Mouse (Mus musculus): ENCODE data around the gene Plxna3. TPM values are rescaled to one million over a fixed set of nuclear protein-coding genes. Genes with fewer than 3 reads are reported as not detected.
"Not testable (repeated sequence)": the region's sequence is repeated elsewhere in the genome, so short reads cannot be mapped to it uniquely, and the experiment has no call there.

Plxna3 gene
- polyA plus RNA-seq, 1 experiment: 1.3 TPM

DNA sequence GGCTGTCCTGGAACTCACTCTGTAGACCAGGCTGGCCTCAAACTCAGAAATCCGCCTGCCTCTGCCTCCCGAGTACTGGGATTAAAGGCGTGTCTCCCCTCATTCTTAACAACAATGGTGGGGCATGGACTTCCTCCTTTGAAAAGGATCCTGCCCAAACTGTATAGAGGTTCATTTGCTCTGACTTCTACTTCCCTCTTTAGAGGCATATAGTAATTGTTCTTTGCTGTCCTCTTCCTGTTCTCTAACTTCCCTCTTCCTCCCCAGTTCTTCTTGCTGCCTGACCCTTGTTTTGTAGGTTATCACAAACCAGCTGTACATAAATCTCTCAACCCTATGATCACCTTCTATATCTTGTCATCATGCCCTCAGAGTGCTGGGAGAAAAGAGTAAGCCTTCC, 29.1 kb upstream of the Plxna3 start:
- 0 out of 2 replicates have a peak, but pooled peaks cover 3% of the 10 kb centered on the region for H3K9me3 ChIP-seq
- peaks cover 20% of the 10 kb centered on the region; the same call in 1 of the 2 replicates for H3K4me1 ChIP-seq
- peaks cover 62% of the 10 kb centered on the region for H3K36me3 ChIP-seq (replicated peaks; ENCODE audit: low read length)
- H3K27me3 ChIP-seq (replicated peaks): peaks cover 23% of the 10 kb centered on the region
- no peak overlapping the region for H3K4me3 ChIP-seq (replicated peaks)
- TF ChIP-seq GATA1 (IDR thresholded peaks at IDR 0.05; ENCODE audit: borderline replicate concordance, low read length) (no peak), FLI1 (IDR thresholded peaks at IDR 0.05; ENCODE audit: low read length) (no peak)

DNA sequence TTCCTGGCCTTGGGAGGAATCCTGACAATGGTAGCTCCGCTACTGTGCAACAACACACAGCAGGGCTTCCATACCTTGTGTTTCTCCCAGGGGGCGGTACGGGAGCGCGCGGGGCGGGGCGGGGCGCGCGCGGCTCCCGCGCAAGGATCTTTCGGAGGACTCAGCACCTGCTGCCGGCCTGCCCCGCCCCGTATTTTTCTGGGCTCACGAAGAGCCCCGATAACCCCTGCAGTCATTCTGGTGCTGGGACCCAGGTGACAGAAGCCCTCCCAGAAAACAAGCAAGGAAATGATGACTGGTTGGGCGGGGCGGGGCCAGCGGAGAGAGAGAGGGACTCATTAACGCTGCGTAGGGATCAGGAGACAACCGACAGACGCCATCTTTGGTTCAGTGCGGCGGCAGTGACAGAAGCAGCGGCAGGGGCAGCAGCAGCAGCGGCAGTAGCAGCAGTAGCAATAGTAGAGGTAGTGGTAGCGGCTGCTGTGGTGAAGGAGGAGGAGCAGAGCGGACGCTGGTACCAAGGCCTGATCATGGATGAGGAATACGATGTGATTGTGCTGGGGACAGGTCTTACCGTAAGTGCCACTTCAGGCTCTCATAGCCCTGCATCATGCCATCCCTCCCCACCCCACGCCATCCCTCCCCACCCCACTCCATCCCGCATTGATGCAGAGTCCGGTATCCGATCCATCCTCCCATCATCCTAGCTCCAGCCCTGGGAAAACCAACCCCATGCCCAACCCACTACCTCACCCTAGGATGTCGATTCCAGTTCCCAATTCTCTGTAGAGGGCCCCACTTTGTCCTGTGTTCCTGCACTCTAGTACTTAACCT, 23.8 kb upstream of the Plxna3 start, which contains the start of gene Gdi1:
Gdi1 (plus strand) TSS at position 132 of the 834 bp plus-strand sequence.
- TF ChIP-seq GATA1 (IDR thresholded peaks at IDR 0.05; ENCODE audit: borderline replicate concordance, low read length) (no peak), FLI1 (IDR thresholded peaks at IDR 0.05; ENCODE audit: low read length) (no peak)
- peak within 1 kb of the TSS; percentile 98 for H3K4me3 ChIP-seq (replicated peaks)
- peaks cover 83% of the 10 kb centered on the region for H3K36me3 ChIP-seq (replicated peaks; ENCODE audit: low read length)
- H3K4me1 ChIP-seq: peaks cover 22% of the 10 kb centered on the region
- H3K27me3 ChIP-seq (replicated peaks): peaks cover 23% of the 10 kb centered on the region
- no peaks in the 10 kb centered on the region for H3K9me3 ChIP-seq

DNA sequence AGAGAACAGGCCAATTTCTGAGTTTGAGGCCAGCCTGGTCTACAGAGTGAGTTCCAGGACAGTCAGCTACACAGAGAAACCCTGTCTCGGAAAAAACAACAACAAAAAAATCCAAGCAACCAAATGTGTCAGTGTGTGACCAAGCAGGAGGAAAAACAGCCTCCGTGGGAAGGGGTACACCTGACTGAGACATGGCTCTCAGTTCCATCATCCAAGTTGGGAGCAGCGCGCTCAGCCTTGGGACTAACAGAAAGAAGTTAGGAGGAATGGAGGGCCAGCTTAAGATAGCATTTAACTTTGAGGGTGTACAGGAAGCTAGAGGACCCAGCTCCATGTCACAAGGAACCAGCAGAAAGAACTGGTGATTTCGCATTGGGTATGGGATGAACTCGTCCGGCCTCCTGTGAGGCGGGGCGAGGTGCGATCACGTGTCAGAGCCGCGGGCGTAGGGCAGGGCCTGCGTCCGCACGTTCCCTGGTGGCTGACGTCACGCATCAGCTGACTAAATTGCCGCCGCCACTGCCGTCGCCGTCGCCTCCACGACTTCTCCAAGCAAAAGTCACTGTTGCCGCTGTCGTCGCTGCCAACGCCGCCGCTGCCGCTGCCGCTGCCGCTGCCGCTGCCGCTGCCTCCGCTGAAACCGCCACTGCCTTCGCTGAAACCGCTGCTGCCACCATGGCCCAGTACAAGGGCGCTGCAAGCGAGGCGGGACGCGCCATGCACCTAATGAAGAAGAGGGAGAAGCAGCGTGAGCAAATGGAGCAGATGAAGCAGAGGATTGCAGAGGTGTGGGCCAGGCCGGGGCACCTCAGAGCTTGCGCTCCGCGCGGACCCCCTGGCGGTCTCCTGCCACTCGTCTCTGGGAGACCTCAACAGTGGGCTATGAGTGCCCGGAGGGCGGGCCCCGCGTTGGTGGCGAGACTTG, 16.1 kb upstream of the Plxna3 start, which contains the start of gene Fam50a:
Fam50a (plus strand) TSS at position 494 of the 925 bp plus-strand sequence.
- peaks cover 70% of the 10 kb centered on the region for H3K36me3 ChIP-seq (replicated peaks; ENCODE audit: low read length)

DNA sequence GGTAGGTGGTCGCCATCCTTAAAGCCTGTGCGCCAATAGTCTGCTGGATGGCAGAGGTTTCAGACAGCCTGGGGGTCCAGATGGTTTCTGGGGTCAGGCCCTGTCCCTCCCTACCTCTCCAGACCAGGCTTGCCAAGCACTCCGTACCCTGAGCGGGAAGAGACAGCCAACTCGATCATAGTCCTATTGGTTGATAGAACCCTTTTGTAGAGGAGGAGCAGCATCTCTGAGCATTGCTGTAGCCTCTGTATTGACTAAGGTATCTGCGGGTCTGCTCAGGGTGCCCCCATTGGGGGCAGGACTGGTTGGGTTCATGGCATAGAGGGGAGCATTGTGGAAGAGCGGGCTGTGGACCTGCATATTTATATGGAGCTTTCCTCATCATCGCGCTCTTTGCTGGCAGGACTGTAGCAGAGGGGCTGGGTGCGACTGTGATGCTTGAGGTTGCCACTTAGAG, 377 bp downstream of the Plxna3 start:
- TF ChIP-seq FLI1 (IDR thresholded peaks at IDR 0.05; ENCODE audit: low read length) (no peak), GATA1 (IDR thresholded peaks at IDR 0.05; ENCODE audit: borderline replicate concordance, low read length) (no peak)
- Histone ChIP-seq H3K9me3 (no peaks in the 10 kb centered on the region), H3K36me3 (replicated peaks; ENCODE audit: low read length) (no peaks in the 10 kb centered on the region), H3K27me3 (replicated peaks) (peaks cover 68% of the 10 kb centered on the region), H3K4me3 (replicated peaks) (peak overlapping the region; percentile 86), H3K4me1 (peaks cover 15% of the 10 kb centered on the region)

More for the DNA sequence above, 16.1 kb upstream of the Plxna3 start, which contains the start of gene Fam50a:
- peaks cover 12% of the 10 kb centered on the region for H3K27me3 ChIP-seq (replicated peaks)
- peak within 1 kb of the TSS; percentile 96 for H3K4me3 ChIP-seq (replicated peaks)
- peaks cover 30% of the 10 kb centered on the region for H3K4me1 ChIP-seq
- TF ChIP-seq FLI1 (IDR thresholded peaks at IDR 0.05; ENCODE audit: low read length): no peak
- TF ChIP-seq GATA1 (IDR thresholded peaks at IDR 0.05; ENCODE audit: borderline replicate concordance, low read length): no peak
- H3K9me3 ChIP-seq: 0 out of 2 replicates have a peak, but pooled peaks cover 4% of the 10 kb centered on the region

DNA sequence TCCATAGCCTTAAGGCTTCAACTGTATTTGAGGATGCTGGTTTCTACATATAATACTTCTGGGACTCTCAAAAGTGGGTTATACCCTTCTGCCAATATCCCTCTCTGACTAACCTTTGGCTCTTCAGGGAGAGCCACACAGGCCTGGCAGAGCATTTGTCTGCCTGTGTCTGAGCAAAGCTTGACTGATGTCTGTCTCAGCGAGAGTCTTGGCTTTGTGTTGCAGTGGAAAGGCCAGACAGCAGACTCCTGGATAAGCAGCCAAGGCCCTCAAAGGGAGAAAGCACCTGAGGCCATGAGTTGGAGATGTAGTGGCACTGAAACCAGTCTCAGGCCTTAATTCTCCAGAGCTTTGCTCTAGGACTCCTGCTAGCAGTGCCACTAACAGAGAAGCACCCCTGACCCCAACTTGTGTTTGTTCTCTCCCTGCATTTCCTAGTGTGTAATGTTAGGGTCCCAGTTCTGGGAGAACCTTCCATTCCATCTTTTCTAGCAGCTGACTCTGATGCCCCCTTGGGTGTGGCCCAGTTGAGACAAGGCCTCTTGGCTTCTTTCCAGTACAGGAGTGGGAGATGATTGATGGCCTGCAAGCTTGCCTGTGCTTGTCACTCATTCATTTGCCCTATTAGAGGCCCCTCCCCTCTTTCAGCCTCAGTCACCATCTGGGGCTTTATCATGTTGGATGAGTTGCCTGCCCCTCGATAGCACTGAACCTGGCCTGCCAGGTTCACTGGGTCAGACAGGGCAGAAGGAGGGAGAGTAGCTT, 1.5 kb downstream of the Plxna3 start:
- peaks cover 76% of the 10 kb centered on the region for H3K27me3 ChIP-seq (replicated peaks)
- peaks cover 15% of the 10 kb centered on the region for H3K4me1 ChIP-seq
- TF ChIP-seq FLI1 (IDR thresholded peaks at IDR 0.05; ENCODE audit: low read length) (no peak), GATA1 (IDR thresholded peaks at IDR 0.05; ENCODE audit: borderline replicate concordance, low read length) (no peak)
- H3K9me3 ChIP-seq: no peaks in the 10 kb centered on the region
- no peaks in the 10 kb centered on the region for H3K36me3 ChIP-seq (replicated peaks; ENCODE audit: low read length)
- no peak overlapping the region for H3K4me3 ChIP-seq (replicated peaks)

DNA sequence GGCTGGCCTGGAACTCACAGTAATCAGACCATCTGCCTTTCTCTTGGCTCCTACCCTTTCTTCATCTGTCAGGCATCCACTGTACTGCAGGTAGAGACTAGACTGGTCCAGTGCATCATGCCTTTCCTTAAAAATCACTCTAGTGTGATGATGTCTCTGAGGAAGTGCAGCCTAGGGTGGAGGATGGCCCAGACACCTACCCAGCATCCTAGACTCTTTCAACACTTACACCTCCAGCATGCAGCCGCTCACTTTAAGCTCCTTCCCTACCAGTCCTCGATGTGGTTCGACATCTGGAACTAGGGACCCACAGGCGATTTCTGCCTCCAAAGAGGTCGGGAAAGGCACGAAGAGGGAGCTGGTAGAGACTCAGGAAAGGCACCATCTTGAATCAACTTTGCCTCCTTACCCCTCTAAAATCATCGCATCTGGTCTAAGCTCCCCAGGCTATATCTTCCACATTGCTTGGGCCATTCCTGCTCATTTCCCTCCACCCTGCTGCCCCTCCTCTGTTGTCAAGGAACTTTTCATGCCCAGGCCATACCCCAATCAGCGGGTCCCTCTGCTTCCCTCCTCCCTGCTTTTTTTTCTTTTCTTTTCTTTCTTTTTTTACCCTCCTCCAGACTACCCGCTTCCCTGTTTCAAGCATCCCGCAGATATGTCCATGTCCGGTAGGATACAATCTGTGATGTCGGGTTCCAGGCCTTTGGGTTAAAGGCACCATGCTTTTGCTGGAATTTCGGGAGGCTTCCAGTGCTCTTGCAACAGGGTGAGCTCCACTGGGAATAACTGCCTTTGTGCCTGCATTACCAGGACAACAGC, 24.0 kb downstream of the Plxna3 start:
- peaks cover 5% of the 10 kb centered on the region for H3K27me3 ChIP-seq (replicated peaks)
- H3K4me3 ChIP-seq (replicated peaks): peak overlapping the region; percentile 92
- H3K9me3 ChIP-seq: no peaks in the 10 kb centered on the region
- TF ChIP-seq FLI1 (IDR thresholded peaks at IDR 0.05; ENCODE audit: low read length): no peak
- TF ChIP-seq GATA1 (IDR thresholded peaks at IDR 0.05; ENCODE audit: borderline replicate concordance, low read length): no peak
- H3K36me3 ChIP-seq (replicated peaks; ENCODE audit: low read length): no peaks in the 10 kb centered on the region
- H3K4me1 ChIP-seq: peaks cover 6% of the 10 kb centered on the region

DNA sequence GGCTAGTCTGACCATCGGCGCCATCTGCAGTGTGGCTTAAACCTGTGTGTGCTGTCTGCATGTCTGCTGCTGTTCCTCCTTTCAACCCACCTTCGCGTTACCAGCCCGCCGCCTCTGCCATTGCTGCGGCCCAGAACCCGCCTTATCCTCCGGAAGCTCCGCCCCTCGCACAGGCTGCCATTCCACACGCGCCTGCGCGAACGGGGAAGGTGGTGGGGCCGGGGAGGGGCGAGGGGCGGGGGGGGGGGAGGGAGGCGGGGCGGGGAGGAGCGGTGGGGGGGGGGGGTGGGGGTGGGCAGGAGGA, 24.6 kb downstream of the Plxna3 start, which contains the start of gene Lage3:
Lage3 (minus strand) TSS at position 152 of the 304 bp plus-strand sequence.
- Histone ChIP-seq H3K4me1 (peaks cover 6% of the 10 kb centered on the region), H3K27me3 (replicated peaks) (peaks cover 5% of the 10 kb centered on the region), H3K9me3 (no peaks in the 10 kb centered on the region), H3K4me3 (replicated peaks) (peak within 1 kb of the TSS; percentile 92), H3K36me3 (replicated peaks; ENCODE audit: low read length) (no peaks in the 10 kb centered on the region)
- TF ChIP-seq GATA1 (IDR thresholded peaks at IDR 0.05; ENCODE audit: borderline replicate concordance, low read length) (no peak), FLI1 (IDR thresholded peaks at IDR 0.05; ENCODE audit: low read length) (no peak)

DNA sequence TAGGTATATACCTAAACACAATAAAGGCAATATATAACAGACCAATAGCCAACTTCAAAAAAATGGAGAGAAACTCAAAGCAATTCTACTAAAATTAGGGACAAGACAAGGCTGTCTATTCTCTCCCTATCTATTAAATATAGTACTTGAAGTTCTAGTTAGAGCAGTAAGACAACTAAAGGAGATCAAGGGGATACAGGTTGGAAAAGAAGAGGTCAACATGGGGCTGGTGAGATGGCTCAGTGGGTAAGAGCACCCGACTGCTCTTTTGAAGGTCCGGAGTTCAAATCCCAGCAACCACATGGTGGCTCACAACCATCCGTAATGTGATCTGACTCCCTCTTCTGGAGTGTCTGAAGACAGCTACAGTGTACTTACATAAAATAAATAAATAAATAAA, 28.2 kb downstream of the Plxna3 start:
- H3K4me3 ChIP-seq (replicated peaks); H3K4me1 ChIP-seq; H3K27me3 ChIP-seq (replicated peaks); H3K36me3 ChIP-seq (replicated peaks; ENCODE audit: low read length); H3K9me3 ChIP-seq: not testable (repeated sequence)

Data from megakaryocyte, embryonic 14.5 days (primary cell).